Mouse (Mus musculus) myocyte (in vitro differentiated cells): ENCODE results near the gene Ubtd2. TPM values are rescaled to one million over a fixed set of nuclear protein-coding genes. Genes with fewer than 3 reads are reported as not detected.

ENCODE experiments used
- H3K27me3 ChIP-seq: one replicate; pipeline ENCODE4 v1.6.1; 2011; ENCODE audit not compliant: control insufficient read depth, insufficient read depth, insufficient read length
- H3K36me3 ChIP-seq: one replicate; pipeline ENCODE4 v1.6.1; 2011; ENCODE audit not compliant: control insufficient read depth, insufficient read depth
- H3K4me2 ChIP-seq: one replicate; pipeline ENCODE4 v1.6.1; 2011; ENCODE audit warnings: low read depth, control low read depth
- H3K4me3 ChIP-seq: one replicate; pipeline ENCODE4 v1.5.1; 2011; ENCODE audit warnings: mild to moderate bottlenecking, control low read depth, moderate library complexity
- H3K79me2 ChIP-seq: one replicate; pipeline ENCODE4 v1.6.1; 2011; ENCODE audit not compliant: control insufficient read depth, insufficient read depth
- H3ac ChIP-seq: one replicate; pipeline ENCODE4 v1.6.1; 2011; ENCODE audit not compliant: control insufficient read depth, insufficient read length
- CEBPB ChIP-seq: IDR thresholded peaks from 2 replicates; pipeline ENCODE4 v1.6.1; 2011; ENCODE audit warnings: mild to moderate bottlenecking, moderate library complexity; ENCODE audit not compliant: poor library complexity, insufficient read depth, severe bottlenecking
- E2F4 ChIP-seq: IDR thresholded peaks from one replicate; pipeline ENCODE4 v1.6.1; 2011; ENCODE audit warnings: mild to moderate bottlenecking, control low read depth, moderate library complexity; ENCODE audit not compliant: insufficient read depth
- MAX ChIP-seq: IDR thresholded peaks from one replicate; pipeline ENCODE4 v1.6.1; 2011; ENCODE audit warnings: low read depth, mild to moderate bottlenecking, control low read depth
- MYOD1 ChIP-seq, 3 experiments: IDR thresholded peaks; one replicate each; pipeline ENCODE4 v1.6.1; 2011; ENCODE audit warnings: control low read depth in 2 of 3, low read depth in 2 of 3, mild to moderate bottlenecking in 2 of 3, moderate library complexity in 1 of 3; ENCODE audit not compliant: insufficient read length in 2 of 3, control insufficient read depth in 1 of 3
- MYOG ChIP-seq, 3 experiments: IDR thresholded peaks; one replicate each; pipeline ENCODE4 v1.6.1; 2011; ENCODE audit warnings: control low read depth in 2 of 3, low read depth in 2 of 3, mild to moderate bottlenecking in 2 of 3; ENCODE audit not compliant: insufficient read length in 2 of 3, control insufficient read depth in 1 of 3, insufficient read depth in 1 of 3
- POLR2A ChIP-seq: IDR thresholded peaks from one replicate; pipeline ENCODE4 v1.6.1; 2011; ENCODE audit warnings: low read depth, mild to moderate bottlenecking, control low read depth, moderate library complexity; ENCODE audit not compliant: insufficient read length
- POLR2AphosphoS2 ChIP-seq: IDR thresholded peaks from one replicate; pipeline ENCODE4 v1.6.1; 2011; ENCODE audit warnings: low read depth, control low read depth; ENCODE audit not compliant: insufficient read length
- REST ChIP-seq: IDR thresholded peaks from one replicate; pipeline ENCODE4 v1.6.1; 2011; ENCODE audit warnings: mild to moderate bottlenecking, control low read depth, moderate library complexity; ENCODE audit not compliant: insufficient read depth, insufficient read length
- SRF ChIP-seq: IDR thresholded peaks from one replicate; pipeline ENCODE4 v1.6.1; 2011; ENCODE audit warnings: low read depth; ENCODE audit not compliant: control insufficient read depth, insufficient read length
- TCF12 ChIP-seq: IDR thresholded peaks from one replicate; pipeline ENCODE4 v1.6.1; 2011; ENCODE audit warnings: mild to moderate bottlenecking, control low read depth; ENCODE audit not compliant: poor library complexity, insufficient read depth, severe bottlenecking
- TCF3 ChIP-seq: IDR thresholded peaks from one replicate; pipeline ENCODE4 v1.6.1; 2011; ENCODE audit warnings: low read depth, control low read depth; ENCODE audit not compliant: insufficient read length
- USF1 ChIP-seq: IDR thresholded peaks from one replicate; pipeline ENCODE4 v1.6.1; 2011; ENCODE audit warnings: low read depth, mild to moderate bottlenecking, control low read depth, moderate library complexity
- polyA plus RNA-seq: library from polyadenylated mRNA; unstranded; fragments of >200 nt; fragmentation: generic; extraction: Trizol; gene quantifications from one replicate; pipeline ENCODE4 v1.2.1, GENCODE M21; 2012; ENCODE audit warnings: missing spikeins

Ubtd2 gene
- polyA plus RNA-seq, 1 experiment = 14.6 TPM

DNA sequence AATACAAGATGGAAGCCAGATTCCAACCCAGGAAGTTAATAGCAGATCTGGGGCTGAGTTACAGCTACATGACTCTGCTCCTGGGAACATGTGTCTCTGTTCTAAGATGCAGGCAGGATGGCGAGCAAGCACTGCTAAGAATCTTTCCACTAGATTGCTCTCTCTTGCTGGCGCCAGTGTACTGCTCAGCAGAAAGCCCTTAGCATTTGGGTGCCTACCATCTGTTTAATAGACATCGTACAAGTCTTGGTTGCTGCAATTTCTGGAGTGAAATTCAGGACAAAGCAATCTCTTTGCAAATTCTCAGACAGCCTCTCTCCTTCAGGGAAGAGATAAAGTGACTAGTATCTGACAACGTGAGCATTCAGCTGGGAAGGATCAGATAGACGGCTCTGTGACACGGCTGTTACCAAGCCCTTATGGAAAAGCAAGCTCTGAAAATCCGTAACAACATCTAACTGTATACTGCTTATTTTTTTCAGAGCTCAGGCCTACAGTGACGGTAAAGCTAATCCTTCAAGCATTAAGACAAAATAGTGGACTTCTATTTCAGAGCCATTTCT, 1.7 kb upstream of the Ubtd2 start:
- H3K79me2 ChIP-seq = peaks cover 28% of the 10 kb centered on the region
- no peak for TF ChIP-seq USF1
- TF ChIP-seq MYOG (IDR thresholded peaks at IDR 0.05; ENCODE audit: control insufficient read depth in 1 of 3, insufficient read depth in 1 of 3, insufficient read length in 2 of 3, low read depth in 2 of 3) = no peak
- TF ChIP-seq MYOD1 (IDR thresholded peaks at IDR 0.05; ENCODE audit: control insufficient read depth in 1 of 3, insufficient read length in 2 of 3, low read depth in 2 of 3) = no peak
- no peak for TF ChIP-seq TCF3
- TF ChIP-seq E2F4 = no peak
- TF ChIP-seq CEBPB = no peak
- no peak for TF ChIP-seq MAX
- TF ChIP-seq REST = no peak
- TF ChIP-seq POLR2AphosphoS2 = no peak
- TF ChIP-seq SRF = no peak
- no peak for TF ChIP-seq TCF12
- TF ChIP-seq POLR2A = no peak
- H3K36me3 ChIP-seq = no peaks in the 10 kb centered on the region
- no peaks in the 10 kb centered on the region for H3K27me3 ChIP-seq
- H3ac ChIP-seq = no peak overlapping the region
- peak overlapping the region; percentile 92 for H3K4me2 ChIP-seq
- H3K4me3 ChIP-seq = no peak overlapping the region

DNA sequence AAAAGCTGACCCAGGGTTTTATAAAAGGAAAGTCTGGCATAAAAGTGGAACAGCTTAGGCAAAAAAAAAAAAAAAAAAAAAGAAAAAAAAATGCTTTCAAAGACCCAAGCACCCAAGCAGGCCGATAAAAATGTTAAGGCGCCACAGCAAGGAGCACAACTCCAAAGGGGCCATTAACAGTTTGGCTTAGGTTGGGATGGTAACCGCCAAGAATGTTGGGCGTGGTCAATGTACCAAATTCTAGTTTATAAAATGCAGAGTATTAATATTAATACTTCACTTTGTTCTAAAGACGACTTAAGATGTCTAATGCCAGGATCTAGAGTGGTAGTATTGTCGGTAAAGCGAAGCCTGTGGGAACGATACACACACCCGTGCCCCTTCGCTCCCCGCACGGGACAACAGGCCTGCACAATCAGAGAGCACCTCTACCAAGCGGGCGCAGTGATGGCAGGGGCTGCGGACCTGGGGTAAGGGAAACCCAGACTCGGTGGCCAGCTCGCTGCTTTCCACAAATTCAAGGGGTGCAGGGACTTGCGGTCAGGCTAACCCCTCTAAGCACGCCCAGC, 855 bp upstream of the Ubtd2 start:
- peak overlapping the region; percentile 82 for H3ac ChIP-seq
- TF ChIP-seq MYOD1 (IDR thresholded peaks at IDR 0.05; ENCODE audit: control insufficient read depth in 1 of 3, insufficient read length in 2 of 3, low read depth in 2 of 3) (no peak), MAX (no peak)

DNA sequence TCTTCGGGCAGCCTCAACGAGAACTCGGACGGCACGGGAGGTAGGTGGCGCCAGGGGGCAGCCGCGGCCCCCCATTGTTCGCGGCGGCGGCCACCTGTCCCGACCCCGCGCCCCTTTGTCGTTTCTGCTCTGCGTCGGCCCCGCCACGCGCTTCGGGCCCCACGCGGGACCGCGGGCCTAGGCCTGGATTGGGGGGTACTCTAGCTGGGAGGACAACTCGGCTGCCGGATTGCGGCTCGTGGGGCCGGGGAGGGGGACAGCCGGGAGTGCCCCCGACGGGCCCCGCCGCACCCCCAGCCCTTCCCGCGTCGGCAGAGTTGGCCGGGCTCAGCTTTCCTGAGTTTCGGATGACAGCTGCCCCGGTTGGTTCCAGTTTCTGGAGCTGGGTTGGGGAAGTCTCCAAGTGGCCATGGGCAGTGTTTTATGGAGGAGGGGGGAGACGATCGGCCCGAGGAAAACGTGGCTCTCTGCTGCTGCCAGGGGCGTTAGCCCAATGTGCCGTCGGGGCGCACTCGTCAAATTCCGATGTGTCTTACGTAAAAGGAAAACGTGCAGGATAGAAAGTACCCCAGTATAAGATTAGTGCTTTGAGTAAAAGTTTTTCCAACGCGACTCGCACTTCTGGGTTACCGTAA, 454 bp downstream of the Ubtd2 start:
- Histone ChIP-seq H3K4me3 (peak overlapping the region; percentile 53), H3K36me3 (no peaks in the 10 kb centered on the region), H3K4me2 (peak overlapping the region; percentile 66), H3K79me2 (peaks cover 49% of the 10 kb centered on the region), H3ac (peak overlapping the region; percentile 82), H3K27me3 (no peaks in the 10 kb centered on the region)
- no peak for TF ChIP-seq REST
- TF ChIP-seq CEBPB = no peak
- no peak for TF ChIP-seq E2F4
- TF ChIP-seq MYOD1 (IDR thresholded peaks at IDR 0.05; ENCODE audit: control insufficient read depth in 1 of 3, insufficient read length in 2 of 3, low read depth in 2 of 3) = peak in 2 of 3 experiments; percentile 30 to 61
- TF ChIP-seq POLR2A = no peak

More for the DNA sequence above, 855 bp upstream of the Ubtd2 start:
- H3K79me2 ChIP-seq = peaks cover 36% of the 10 kb centered on the region
- H3K4me3 ChIP-seq = peak overlapping the region; percentile 53
- no peaks in the 10 kb centered on the region for H3K27me3 ChIP-seq
- H3K4me2 ChIP-seq = peak overlapping the region; percentile 92
- H3K36me3 ChIP-seq = no peaks in the 10 kb centered on the region

DNA sequence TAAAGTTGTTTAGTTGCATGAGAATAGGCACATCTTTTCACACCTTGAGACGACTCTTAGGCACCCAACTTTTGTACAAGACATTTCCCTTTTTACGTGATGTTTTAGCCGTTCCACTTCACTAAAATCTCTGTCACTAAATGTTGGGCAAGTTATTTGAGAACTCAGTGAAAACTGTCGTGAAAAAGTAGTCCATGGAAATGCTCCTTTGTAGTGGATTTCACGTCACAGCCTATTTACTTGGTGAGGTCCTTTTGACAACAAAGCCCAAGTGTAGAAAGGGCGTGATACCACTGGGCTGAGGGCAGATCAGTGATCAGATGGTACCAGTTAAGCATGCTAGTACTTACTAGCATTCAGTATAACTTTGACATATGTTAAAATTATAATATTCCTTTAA, 1.2 kb downstream of the Ubtd2 start:
- Histone ChIP-seq H3K4me3 (peak overlapping the region; percentile 53), H3K4me2 (peak overlapping the region; percentile 66), H3K27me3 (no peaks in the 10 kb centered on the region), H3K79me2 (peaks cover 57% of the 10 kb centered on the region), H3K36me3 (no peaks in the 10 kb centered on the region), H3ac (peak overlapping the region; percentile 82)
- TF ChIP-seq SRF (no peak), MAX (no peak), POLR2AphosphoS2 (no peak), TCF12 (no peak), TCF3 (no peak), MYOD1 (IDR thresholded peaks at IDR 0.05; ENCODE audit: control insufficient read depth in 1 of 3, insufficient read length in 2 of 3, low read depth in 2 of 3) (no peak), E2F4 (no peak), USF1 (no peak), REST (no peak), MYOG (IDR thresholded peaks at IDR 0.05; ENCODE audit: control insufficient read depth in 1 of 3, insufficient read depth in 1 of 3, insufficient read length in 2 of 3, low read depth in 2 of 3) (no peak), CEBPB (no peak), POLR2A (no peak)

DNA sequence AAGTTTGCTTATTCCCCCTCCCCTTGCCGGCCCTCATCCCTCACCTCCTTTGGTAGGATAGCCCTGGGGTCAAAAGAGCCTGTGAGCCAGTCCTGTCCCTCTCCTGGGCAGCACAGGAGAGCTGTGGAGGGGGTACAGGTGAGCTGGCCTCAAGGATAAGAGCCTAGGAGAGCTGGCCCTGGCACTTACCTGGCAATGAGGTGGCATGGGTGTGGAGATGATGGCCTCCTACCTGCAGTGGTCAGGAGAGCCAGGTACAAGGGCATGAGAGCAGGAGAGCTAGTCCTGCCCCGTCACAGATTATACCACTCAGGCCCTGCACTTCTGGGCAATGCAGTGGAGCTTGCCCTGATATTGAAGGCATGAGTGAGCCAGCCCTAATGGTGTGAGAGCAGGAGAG, 9.1 kb downstream of the Ubtd2 start:
- H3K79me2 ChIP-seq = peaks cover 96% of the 10 kb centered on the region
- no peaks in the 10 kb centered on the region for H3K36me3 ChIP-seq
- H3K27me3 ChIP-seq = no peaks in the 10 kb centered on the region
- no peak overlapping the region for H3ac ChIP-seq
- TF ChIP-seq USF1 (no peak), REST (no peak), TCF3 (no peak), MAX (no peak), POLR2AphosphoS2 (no peak), TCF12 (no peak), SRF (no peak)
- H3K4me2 ChIP-seq = no peak overlapping the region
- H3K4me3 ChIP-seq = no peak overlapping the region
